Mouse (Mus musculus) heart, embryonic 16.5 days (tissue): Measurements from ENCODE around the gene Anks1b. TPM values are rescaled to one million over a fixed set of nuclear protein-coding genes. Genes with fewer than 3 reads are reported as not detected.

Source experiments
- ATAC-seq: fragments of 200-750 bp; cut with Nextera tagmentation; replicated peaks from 2 replicates; pipeline ENCODE4 v1.8.0; 2017; ENCODE audit warnings: moderate number of reproducible peaks; ENCODE audit not compliant: insufficient read depth, low FRiP score; ENCODE audit errors: extremely low read depth
- H3K27ac ChIP-seq: fragments of 300-500 bp; sonication (generic); 2 replicates; pipeline ENCODE4 v1.5.1; 2014; ENCODE audit warnings: mild to moderate bottlenecking, low read length, control low read depth, moderate library complexity
- H3K27me3 ChIP-seq: fragments of 300-500 bp; sonication (generic); 2 replicates; pipeline ENCODE4 v1.6.1; 2014; ENCODE audit warnings: low read length, mixed read lengths; ENCODE audit not compliant: control insufficient read depth, insufficient read depth
- H3K36me3 ChIP-seq: fragments of 300-500 bp; sonication (generic); 2 replicates; pipeline ENCODE4 v1.6.1; 2014; ENCODE audit not compliant: control insufficient read depth, insufficient read depth
- H3K4me1 ChIP-seq: fragments of 300-500 bp; sonication (generic); 2 replicates; pipeline ENCODE4 v1.6.1; 2014; ENCODE audit warnings: low read length, mixed read lengths; ENCODE audit not compliant: control insufficient read depth, insufficient read depth
- H3K4me2 ChIP-seq: fragments of 300-500 bp; sonication (generic); 2 replicates; pipeline ENCODE4 v1.6.1; 2014; ENCODE audit warnings: low read depth, mild to moderate bottlenecking, control low read depth, low read length
- H3K4me3 ChIP-seq: fragments of 300-500 bp; sonication (generic); 2 replicates; pipeline ENCODE4 v1.5.1; 2014; ENCODE audit warnings: mild to moderate bottlenecking, control low read depth, low read length
- H3K9ac ChIP-seq: fragments of 300-500 bp; sonication (generic); 2 replicates; pipeline ENCODE4 v1.6.1; 2014; ENCODE audit warnings: low read length, control low read depth
- H3K9me3 ChIP-seq: fragments of 300-500 bp; sonication (generic); replicated peaks from 2 replicates; pipeline ENCODE4 v1.6.1; 2016; ENCODE audit warnings: low read length; ENCODE audit not compliant: control insufficient read depth
- WGBS: fragments of 180-500 bp; shearing (Covaris S2); extraction: QIAGEN DNeasy Blood & Tissue Kit; methylation state at CpG from one replicate; pipeline ENCODE4 v1.1.7; 2014; 5-methylcytosine and 5-hydroxymethylcytosine counted together
- polyA plus RNA-seq: library from polyadenylated mRNA; unstranded; fragments of >200 nt; fragmentation: Nextera tagmentation; extraction: Ambion mirVana; gene quantifications from 2 replicates; pipeline ENCODE4 v1.2.1, GENCODE M21; 2015

Gene Anks1b
- polyA plus RNA-seq, 1 experiment from 2014 or later: 0.13 TPM

GRCm38 (mm10) chr10:90003980-90004729 lies 130.8 kb downstream of the Anks1b start:
- Histone ChIP-seq H3K4me1 (no peaks in the 10 kb centered on the region), H3K9me3 (no peaks in the 10 kb centered on the region), H3K27ac (no peak overlapping the region), H3K36me3 (no peaks in the 10 kb centered on the region), H3K9ac (no peak overlapping the region), H3K4me3 (no peak overlapping the region), H3K27me3 (no peaks in the 10 kb centered on the region), H3K4me2 (no peak overlapping the region)
- WGBS: 84% methylated on average over 3 of the region's 3 CpGs
- ATAC-seq: no peak

GRCm38 (mm10) chr10:90004882-90005281 lies 131.6 kb downstream of the Anks1b start:
- Histone ChIP-seq H3K36me3 (no peaks in the 10 kb centered on the region), H3K4me3 (no peak overlapping the region), H3K4me2 (no peak overlapping the region), H3K9me3 (no peaks in the 10 kb centered on the region), H3K27ac (no peak overlapping the region), H3K4me1 (no peaks in the 10 kb centered on the region), H3K9ac (no peak overlapping the region), H3K27me3 (no peaks in the 10 kb centered on the region)
- 91% methylated on average over 9 of the region's 9 CpGs for WGBS
- no peak for ATAC-seq

- ATAC-seq: no peak
Measured at GRCm38 (mm10) chr10:90033037-90033436, 159.7 kb downstream of the Anks1b start.

GRCm38 (mm10) chr10:90043287-90043686 lies 170.0 kb downstream of the Anks1b start:
- Histone ChIP-seq H3K36me3 (no peaks in the 10 kb centered on the region), H3K4me3 (no peak overlapping the region), H3K9me3 (no peaks in the 10 kb centered on the region), H3K27me3 (no peaks in the 10 kb centered on the region), H3K4me2 (no peak overlapping the region), H3K9ac (no peak overlapping the region; the same call in 1 of the 2 replicates), H3K4me1 (no peaks in the 10 kb centered on the region), H3K27ac (no peak overlapping the region)
- no peak for ATAC-seq
- WGBS: 22% methylated on average over 5 of the region's 5 CpGs

More at GRCm38 (mm10) chr10:90033037-90033436, 159.7 kb downstream of the Anks1b start:
- no peaks in the 10 kb centered on the region for H3K27me3 ChIP-seq
- no peaks in the 10 kb centered on the region for H3K36me3 ChIP-seq
- H3K4me1 ChIP-seq: no peaks in the 10 kb centered on the region
- no peak overlapping the region for H3K4me2 ChIP-seq
- H3K27ac ChIP-seq: no peak overlapping the region
- H3K4me3 ChIP-seq: no peak overlapping the region
- H3K9ac ChIP-seq: no peak overlapping the region
- 74% methylated on average over 14 of the region's 14 CpGs for WGBS
- no peaks in the 10 kb centered on the region for H3K9me3 ChIP-seq

GRCm38 (mm10) chr10:90043773-90044172 lies 170.5 kb downstream of the Anks1b start:
- ATAC-seq: no peak
- 52% methylated on average over 2 of the region's 2 CpGs for WGBS
- Histone ChIP-seq H3K4me1 (no peaks in the 10 kb centered on the region), H3K9ac (no peak overlapping the region), H3K27me3 (no peaks in the 10 kb centered on the region), H3K9me3 (no peaks in the 10 kb centered on the region), H3K36me3 (no peaks in the 10 kb centered on the region), H3K4me2 (no peak overlapping the region), H3K4me3 (no peak overlapping the region), H3K27ac (no peak overlapping the region)

- Histone ChIP-seq H3K4me1 (no peaks in the 10 kb centered on the region), H3K4me2 (no peak overlapping the region), H3K9me3 (no peaks in the 10 kb centered on the region), H3K36me3 (no peaks in the 10 kb centered on the region), H3K9ac (no peak overlapping the region), H3K27me3 (no peaks in the 10 kb centered on the region), H3K27ac (no peak overlapping the region), H3K4me3 (no peak overlapping the region)
- 89% methylated on average over 8 of the region's 8 CpGs for WGBS
- ATAC-seq: no peak
Measured at GRCm38 (mm10) chr10:90044229-90044628, 170.9 kb downstream of the Anks1b start.

- H3K27ac ChIP-seq: no peak overlapping the region
- H3K4me2 ChIP-seq: no peak overlapping the region
- no peaks in the 10 kb centered on the region for H3K27me3 ChIP-seq
- H3K4me1 ChIP-seq: no peaks in the 10 kb centered on the region
- no peaks in the 10 kb centered on the region for H3K36me3 ChIP-seq
- no peaks in the 10 kb centered on the region for H3K9me3 ChIP-seq
- H3K9ac ChIP-seq: no peak overlapping the region
- no peak overlapping the region for H3K4me3 ChIP-seq
- 32% methylated on average over 4 of the region's 4 CpGs for WGBS
- no peak for ATAC-seq
Measured at GRCm38 (mm10) chr10:90068651-90069050, 195.3 kb downstream of the Anks1b start.

GRCm38 (mm10) chr10:90077930-90078329 lies 204.6 kb downstream of the Anks1b start:
- Histone ChIP-seq H3K27me3 (no peaks in the 10 kb centered on the region), H3K4me1 (no peaks in the 10 kb centered on the region), H3K4me2 (no peak overlapping the region), H3K4me3 (no peak overlapping the region), H3K9ac (no peak overlapping the region), H3K9me3 (no peaks in the 10 kb centered on the region), H3K27ac (no peak overlapping the region), H3K36me3 (no peaks in the 10 kb centered on the region)
- 84% methylated on average over 9 of the region's 9 CpGs for WGBS
- no peak for ATAC-seq

GRCm38 (mm10) chr10:90081151-90081550 lies 207.8 kb downstream of the Anks1b start:
- no peak overlapping the region for H3K4me2 ChIP-seq
- ATAC-seq: no peak
- WGBS: 38% methylated on average over 3 of the region's 3 CpGs

More at GRCm38 (mm10) chr10:90081151-90081550, 207.8 kb downstream of the Anks1b start:
- no peaks in the 10 kb centered on the region for H3K4me1 ChIP-seq
- H3K27ac ChIP-seq: no peak overlapping the region
- no peak overlapping the region for H3K4me3 ChIP-seq
- H3K27me3 ChIP-seq: no peaks in the 10 kb centered on the region
- no peaks in the 10 kb centered on the region for H3K9me3 ChIP-seq
- H3K9ac ChIP-seq: no peak overlapping the region
- no peaks in the 10 kb centered on the region for H3K36me3 ChIP-seq
